Mouse (Mus musculus) embryonic facial prominence, embryonic 14.5 days (tissue): ENCODE data around the gene Dync1i2. TPM values are rescaled to one million over a fixed set of nuclear protein-coding genes. Genes with fewer than 3 reads are reported as not detected.

Source experiments
- ATAC-seq: fragments of 200-750 bp; cut with Nextera tagmentation; 2 replicates; pipeline ENCODE4 v1.8.0; 2017; ENCODE audit warnings: low read depth, moderate number of reproducible peaks, moderate TSS enrichment
- DNase-seq: peaks from one replicate; pipeline ENCODE4 v3.0.0-alpha.2; 2015; ENCODE audit warnings: low spot score
- H3K27ac ChIP-seq: fragments of 300-500 bp; sonication (generic); replicated peaks from 2 replicates; pipeline ENCODE4 v1.5.1; 2014; ENCODE audit warnings: low read depth, mild to moderate bottlenecking, low read length, moderate library complexity
- H3K27me3 ChIP-seq: fragments of 300-500 bp; sonication (generic); replicated peaks from 2 replicates; pipeline ENCODE4 v1.6.1; 2014; ENCODE audit warnings: low read length; ENCODE audit not compliant: control insufficient read depth, insufficient read depth
- H3K36me3 ChIP-seq: fragments of 300-500 bp; sonication (generic); 2 replicates; pipeline ENCODE4 v1.6.1; 2014; ENCODE audit warnings: low read length, mixed read lengths; ENCODE audit not compliant: control insufficient read depth, insufficient read depth
- H3K4me1 ChIP-seq: fragments of 300-500 bp; sonication (generic); 2 replicates; pipeline ENCODE4 v1.6.1; 2014; ENCODE audit warnings: antibody characterized with exemption, low read length; ENCODE audit not compliant: control insufficient read depth, insufficient read depth
- H3K4me2 ChIP-seq: fragments of 300-500 bp; sonication (generic); 2 replicates; pipeline ENCODE4 v1.6.1; 2014; ENCODE audit warnings: low read depth, mild to moderate bottlenecking, low read length, moderate library complexity, mixed read lengths
- H3K4me3 ChIP-seq: fragments of 300-500 bp; sonication (generic); 2 replicates; pipeline ENCODE4 v1.5.1; 2014; ENCODE audit warnings: low read depth, mild to moderate bottlenecking, low read length
- H3K9ac ChIP-seq: fragments of 300-500 bp; sonication (generic); 2 replicates; pipeline ENCODE4 v1.6.1; 2014; ENCODE audit warnings: low read depth, mild to moderate bottlenecking, low read length, moderate library complexity, mixed read lengths
- H3K9me3 ChIP-seq: fragments of 300-500 bp; sonication (generic); 2 replicates; pipeline ENCODE4 v1.6.1; 2016; ENCODE audit warnings: low read length; ENCODE audit not compliant: control insufficient read depth
- WGBS: fragments of 180-500 bp; shearing (Covaris S2); extraction: QIAGEN DNeasy Blood & Tissue Kit; methylation state at CpG from one replicate; pipeline ENCODE4 v1.1.7; 2014; 5-methylcytosine and 5-hydroxymethylcytosine counted together
- polyA plus RNA-seq: library from polyadenylated mRNA; unstranded; fragments of >200 nt; fragmentation: Nextera tagmentation; extraction: Ambion mirVana; gene quantifications from 2 replicates; pipeline ENCODE4 v1.2.1, GENCODE M21; 2014

Dync1i2 gene
- polyA plus RNA-seq, 1 experiment from 2014 or later: 103 TPM

- Histone ChIP-seq H3K9me3 (no peaks in the 10 kb centered on the region), H3K36me3 (no peaks in the 10 kb centered on the region), H3K4me2 (no peak overlapping the region), H3K27me3 (no peaks in the 10 kb centered on the region), H3K4me1 (0 out of 2 replicates have a peak, but pooled peaks cover 6% of the 10 kb centered on the region), H3K4me3 (no peak overlapping the region), H3K27ac (no peak overlapping the region), H3K9ac (no peak overlapping the region)
- no peak for ATAC-seq
- 86% methylated on average over 10 of the region's 10 CpGs for WGBS
- DNase-seq: no peak
These were observed 31.8 kb upstream of the Dync1i2 start for GRCm38 (mm10) chr2:71179716-71180115.

- ATAC-seq: peak; percentile 79
- no peak overlapping the region for H3K27ac ChIP-seq
These were observed 30.8 kb upstream of the Dync1i2 start for GRCm38 (mm10) chr2:71180566-71181217.

GRCm38 (mm10) chr2:71187950-71188349, 23.6 kb upstream of the Dync1i2 start:
- no peaks in the 10 kb centered on the region for H3K9me3 ChIP-seq
- no peak for DNase-seq
- no peak overlapping the region for H3K9ac ChIP-seq
- no peak for ATAC-seq
- no peak overlapping the region for H3K4me3 ChIP-seq
- no peaks in the 10 kb centered on the region for H3K27me3 ChIP-seq
- no peak overlapping the region for H3K27ac ChIP-seq
- 74% methylated on average over 3 of the region's 3 CpGs for WGBS
- no peak overlapping the region for H3K4me2 ChIP-seq
- H3K4me1 ChIP-seq: peaks cover 13% of the 10 kb centered on the region
- H3K36me3 ChIP-seq: no peaks in the 10 kb centered on the region

More at GRCm38 (mm10) chr2:71180566-71181217, 30.8 kb upstream of the Dync1i2 start:
- DNase-seq: peak; percentile 70
- 40% methylated on average over 8 of the region's 8 CpGs for WGBS
- H3K4me3 ChIP-seq: no peak overlapping the region
- H3K9ac ChIP-seq: no peak overlapping the region
- no peaks in the 10 kb centered on the region for H3K9me3 ChIP-seq
- no peaks in the 10 kb centered on the region for H3K27me3 ChIP-seq
- H3K4me1 ChIP-seq: 0 out of 2 replicates have a peak, but pooled peaks cover 6% of the 10 kb centered on the region
- peak overlapping the region; percentile 13 for H3K4me2 ChIP-seq
- H3K36me3 ChIP-seq: no peaks in the 10 kb centered on the region

GRCm38 (mm10) chr2:71188861-71189260, 22.6 kb upstream of the Dync1i2 start:
- H3K4me2 ChIP-seq: no peak overlapping the region
- H3K9me3 ChIP-seq: no peaks in the 10 kb centered on the region
- no peaks in the 10 kb centered on the region for H3K36me3 ChIP-seq
- no peak for ATAC-seq
- H3K4me3 ChIP-seq: no peak overlapping the region
- no peak overlapping the region for H3K27ac ChIP-seq
- 39% methylated on average over 2 of the region's 2 CpGs for WGBS
- H3K27me3 ChIP-seq: no peaks in the 10 kb centered on the region
- no peak overlapping the region for H3K9ac ChIP-seq
- H3K4me1 ChIP-seq: peaks cover 13% of the 10 kb centered on the region
- DNase-seq: no peak

- H3K27ac ChIP-seq: no peak overlapping the region
- peak overlapping the region; percentile 50 for H3K4me2 ChIP-seq
- H3K9me3 ChIP-seq: no peaks in the 10 kb centered on the region
- H3K27me3 ChIP-seq: no peaks in the 10 kb centered on the region
- ATAC-seq: peak; percentile 51; the same call in 1 of the 2 replicates
- 14% methylated on average over 16 of the region's 16 CpGs for WGBS
- H3K36me3 ChIP-seq: no peaks in the 10 kb centered on the region
- DNase-seq: peak; percentile 47
- H3K4me1 ChIP-seq: peaks cover 13% of the 10 kb centered on the region
- peak overlapping the region; percentile 4; the same call in 1 of the 2 replicates for H3K4me3 ChIP-seq
- no peak overlapping the region for H3K9ac ChIP-seq
These were observed 19.9 kb upstream of the Dync1i2 start for GRCm38 (mm10) chr2:71191391-71192194.

GRCm38 (mm10) chr2:71192195-71192807, 19.2 kb upstream of the Dync1i2 start:
- Histone ChIP-seq H3K4me3 (peak overlapping the region; percentile 4; the same call in 1 of the 2 replicates), H3K4me2 (peak overlapping the region; percentile 50), H3K9me3 (no peaks in the 10 kb centered on the region), H3K9ac (peak overlapping the region; percentile 20; the same call in 1 of the 2 replicates), H3K27me3 (no peaks in the 10 kb centered on the region), H3K4me1 (peaks cover 13% of the 10 kb centered on the region), H3K36me3 (no peaks in the 10 kb centered on the region), H3K27ac (no peak overlapping the region)
- ATAC-seq (peak; percentile 62; the same call in 1 of the 2 replicates), DNase-seq (peak; percentile 56)
- WGBS: 32% methylated on average over 17 of the region's 17 CpGs

- H3K9me3 ChIP-seq: no peaks in the 10 kb centered on the region
- H3K9ac ChIP-seq: no peak overlapping the region
- no peaks in the 10 kb centered on the region for H3K36me3 ChIP-seq
- no peak overlapping the region for H3K27ac ChIP-seq
- no peak for ATAC-seq
- DNase-seq: peak; percentile 43
- H3K4me2 ChIP-seq: no peak overlapping the region
- H3K27me3 ChIP-seq: no peaks in the 10 kb centered on the region
- peaks cover 13% of the 10 kb centered on the region for H3K4me1 ChIP-seq
- no peak overlapping the region for H3K4me3 ChIP-seq
- 71% methylated on average over 10 of the region's 10 CpGs for WGBS
These were observed 17.2 kb upstream of the Dync1i2 start for GRCm38 (mm10) chr2:71194137-71194960.

GRCm38 (mm10) chr2:71196947-71197346, 14.6 kb upstream of the Dync1i2 start:
- H3K4me1 ChIP-seq: peaks cover 6% of the 10 kb centered on the region
- no peak overlapping the region for H3K4me3 ChIP-seq
- no peak overlapping the region for H3K9ac ChIP-seq
- ATAC-seq: no peak
- no peaks in the 10 kb centered on the region for H3K27me3 ChIP-seq
- H3K4me2 ChIP-seq: no peak overlapping the region
- no peaks in the 10 kb centered on the region for H3K36me3 ChIP-seq
- DNase-seq: peak; percentile 47
- WGBS: 50% methylated on average over 4 of the region's 4 CpGs
- H3K9me3 ChIP-seq: no peaks in the 10 kb centered on the region
- H3K27ac ChIP-seq: no peak overlapping the region
